ENCODE assay signal across 8 mouse cellular contexts in the genomic region with DNA sequence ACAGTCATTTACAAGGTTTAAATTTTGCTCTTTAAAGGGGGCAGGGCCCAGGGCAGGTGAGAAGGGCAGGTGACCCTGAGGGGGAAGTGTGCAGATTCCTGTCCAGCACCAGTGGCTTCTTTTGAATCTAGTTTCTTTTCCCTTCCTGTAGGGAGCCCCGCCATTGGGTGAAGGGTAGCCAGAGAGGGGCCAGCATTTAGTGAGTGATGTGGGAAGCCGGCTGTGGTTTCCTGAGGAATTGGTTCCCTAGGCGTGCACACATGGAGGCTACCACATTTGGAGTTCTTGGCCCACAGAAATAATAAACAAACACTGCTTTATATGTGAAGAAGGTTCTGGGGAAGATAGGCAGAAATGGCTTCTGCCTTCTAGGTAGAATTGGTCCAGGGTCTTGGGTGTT. TPM values are rescaled to one million over a fixed set of nuclear protein-coding genes. Genes with fewer than 3 reads are reported as not detected.
DNase-seq lines count a peak whose midpoint lies in the region; ATAC-seq and TF ChIP-seq lines count a peak whose summit lies in the region.
"Had no signal": no experiment of that assay in that cellular context is flagged by ENCODE, and none has a peak within 500 bp of the region (broad histone marks: within the 10 kb centered on the region; RNA-seq: fewer than 3 reads in every experiment).

No protein-coding gene starts in this region.

- H3K9ac ChIP-seq in hindbrain, embryonic 15.5 days = peak overlapping the region; percentile 16; the same call in 1 of the 2 replicates
- peak overlapping the region; percentile 55 for H3K9ac ChIP-seq in midbrain, embryonic 12.5 days (replicated peaks)

- DNase-seq in embryonic facial prominence, embryonic 10.5 days (ENCODE audit: low spot score) = no peak
- no peak for DNase-seq in layer of hippocampus, adult 11-12 months (ENCODE audit: low spot score)
- no peak for DNase-seq in thymus, postnatal 4 days
- no peak for DNase-seq in thymus, postnatal 36 days
- DNase-seq: kidney, adult 2 months had no signal

- TF ChIP-seq CTCF in E14TG2a.4 (conservative IDR thresholded peaks at IDR 0.05; ENCODE audit: low read length) = no peak

- 47% methylated on average over 3 of the region's 3 CpGs for WGBS in embryonic facial prominence, embryonic 10.5 days
- WGBS in hindbrain, embryonic 15.5 days = 29% methylated on average over 3 of the region's 3 CpGs
- WGBS in midbrain, embryonic 12.5 days = 44% methylated on average over 3 of the region's 3 CpGs

- peaks cover 78% of the 10 kb centered on the region for H3K4me1 ChIP-seq in E14TG2a.4 (replicated peaks; ENCODE audit: low read depth, low read length)
- peaks cover 79% of the 10 kb centered on the region for H3K4me1 ChIP-seq in embryonic facial prominence, embryonic 10.5 days
- H3K4me1 ChIP-seq in hindbrain, embryonic 15.5 days (replicated peaks) = peaks cover 82% of the 10 kb centered on the region
- H3K4me1 ChIP-seq in midbrain, embryonic 12.5 days = peaks cover 78% of the 10 kb centered on the region

- no peak overlapping the region for H3K27ac ChIP-seq in embryonic facial prominence, embryonic 10.5 days (replicated peaks)
- no peak overlapping the region for H3K27ac ChIP-seq in hindbrain, embryonic 15.5 days (replicated peaks)
- H3K27ac ChIP-seq in midbrain, embryonic 12.5 days (replicated peaks) = peak overlapping the region; percentile 90

- peak overlapping the region; percentile 91 for H3K4me2 ChIP-seq in hindbrain, embryonic 15.5 days
- peak overlapping the region; percentile 88 for H3K4me2 ChIP-seq in midbrain, embryonic 12.5 days (replicated peaks)

- H3K27me3 ChIP-seq in E14TG2a.4 (ENCODE audit: insufficient read depth, low read length) = peaks cover 15% of the 10 kb centered on the region
- no peaks in the 10 kb centered on the region for H3K27me3 ChIP-seq in embryonic facial prominence, embryonic 10.5 days (replicated peaks; ENCODE audit: low read depth, poor library complexity, severe bottlenecking)
- H3K27me3 ChIP-seq in hindbrain, embryonic 15.5 days = no peaks in the 10 kb centered on the region
- H3K27me3 ChIP-seq in midbrain, embryonic 12.5 days = no peaks in the 10 kb centered on the region

- H3K4me3 ChIP-seq in E14TG2a.4 (replicated peaks; ENCODE audit: low read length) = peak overlapping the region; percentile 47; the same call in 1 of the 2 replicates
- peak overlapping the region; percentile 95 for H3K4me3 ChIP-seq in embryonic facial prominence, embryonic 10.5 days
- peak overlapping the region; percentile 55 for H3K4me3 ChIP-seq in hindbrain, embryonic 15.5 days
- H3K4me3 ChIP-seq in midbrain, embryonic 12.5 days = peak overlapping the region; percentile 97

- H3K9me3 ChIP-seq in E14TG2a.4 (ENCODE audit: low read length) = no peaks in the 10 kb centered on the region
- no peaks in the 10 kb centered on the region for H3K9me3 ChIP-seq in embryonic facial prominence, embryonic 10.5 days
- H3K9me3 ChIP-seq in hindbrain, embryonic 15.5 days = no peaks in the 10 kb centered on the region
- H3K9me3 ChIP-seq in midbrain, embryonic 12.5 days = no peaks in the 10 kb centered on the region

- peaks cover 69% of the 10 kb centered on the region for H3K36me3 ChIP-seq in E14TG2a.4 (ENCODE audit: insufficient read depth, low read length)
- peaks cover 70% of the 10 kb centered on the region for H3K36me3 ChIP-seq in embryonic facial prominence, embryonic 10.5 days (replicated peaks)
- H3K36me3 ChIP-seq in hindbrain, embryonic 15.5 days = no peaks in the 10 kb centered on the region
- H3K36me3 ChIP-seq in midbrain, embryonic 12.5 days = peaks cover 31% of the 10 kb centered on the region; the same call in 1 of the 2 replicates

- no peak for ATAC-seq in hindbrain, embryonic 15.5 days (ENCODE audit: low FRiP score, low read depth)
- ATAC-seq in midbrain, embryonic 12.5 days (ENCODE audit: low FRiP score, low read depth) = no peak

RNA-seq across cellular contexts. Expression of gene Tle3, which starts 4.5 kb away (rescaled TPM):
- 50.3 and 51.9 TPM in 2 replicates for polyA plus RNA-seq in embryonic facial prominence, embryonic 10.5 days (2016; fragmentation: Nextera tagmentation; extraction: Ambion mirVana)
- polyA plus RNA-seq in hindbrain, embryonic 15.5 days (2015; fragmentation: Nextera tagmentation; extraction: Ambion mirVana) = 23.6 and 28.8 TPM in 2 replicates
- polyA plus RNA-seq in midbrain, embryonic 12.5 days (2016; fragmentation: Nextera tagmentation; extraction: Ambion mirVana) = 65.9 and 71.9 TPM in 2 replicates

Comparison
In these comparisons a context has a peak if more than half of its experiments do, and no peak if none do; other contexts are left out.
1. H3K4me3 ChIP-seq: peak in every context shown above with its lines; median percentile 97 in midbrain, embryonic 12.5 days; 95 in embryonic facial prominence, embryonic 10.5 days; 55 in hindbrain, embryonic 15.5 days; 47 in E14TG2a.4.